Mouse (Mus musculus): ENCODE data around the gene 1700125H20Rik.

- TF ChIP-seq CTCF (IDR thresholded peaks at IDR 0.05) (no peak), POLR2A (IDR thresholded peaks at IDR 0.05; ENCODE audit: insufficient read depth, low read depth, low read length) (no peak), EP300 (IDR thresholded peaks at IDR 0.05; ENCODE audit: insufficient read depth, low read depth, low read length) (no peak)
Measured at GRCm38 (mm10) chr11:85222561-85222960, 52.4 kb downstream of the 1700125H20Rik start.
